Mouse (Mus musculus) activated CD4-positive, CD25-positive, alpha-beta regulatory T cell, adult 9 weeks (primary cell): ENCODE results near the gene Olfr654. TPM values are rescaled to one million over a fixed set of nuclear protein-coding genes. Genes with fewer than 3 reads are reported as not detected.

Experiments
- polyA plus RNA-seq: library from polyadenylated mRNA; unstranded; fragments of 100-300 nt; shearing (Covaris generic); gene quantifications from one replicate; pipeline ENCODE4 v1.2.1, GENCODE M21; 2017

Olfr654 gene
- not detected for polyA plus RNA-seq

GRCm38 (mm10) chr7:104586725-104587124 is at the start of gene Olfr654:
Gene Olfr654 (plus strand): TSS chr7:104587025.

GRCm38 (mm10) chr7:104549833-104550232 is 37.0 kb upstream of the Olfr654 start, which contains the start of gene Olfr651:
Gene Olfr651 (plus strand): TSS chr7:104550133.

GRCm38 (mm10) chr7:104560601-104561000 is 26.2 kb upstream of the Olfr654 start, which contains the start of gene Olfr652:
Gene Olfr652 (plus strand): TSS chr7:104560901.

GRCm38 (mm10) chr7:104577014-104577413 is 9.8 kb upstream of the Olfr654 start, which contains the start of gene Olfr653:
Gene Olfr653 (plus strand): TSS chr7:104577314.

GRCm38 (mm10) chr7:104601679-104602078 is 14.9 kb downstream of the Olfr654 start, which contains the start of gene Olfr655:
Gene Olfr655 (minus strand): TSS chr7:104601779.

GRCm38 (mm10) chr7:104613655-104614054 is 26.8 kb downstream of the Olfr654 start, which contains the start of gene Olfr656:
Gene Olfr656 (plus strand): TSS chr7:104613955.

GRCm38 (mm10) chr7:104624494-104624893 is 37.7 kb downstream of the Olfr654 start, which contains the start of gene Olfr657:
Gene Olfr657 (plus strand): TSS chr7:104624794.

Other genes with a start within 250 kb of the Olfr654 start
- 27.4 TPM for gene Trim12c, start 233.7 kb upstream of the Olfr654 start, polyA plus RNA-seq
- 1.3 TPM for gene Trim30b, start 217.1 kb upstream of the Olfr654 start, polyA plus RNA-seq
- gene Trim30c, start 186.2 kb upstream of the Olfr654 start, polyA plus RNA-seq = 2.7 TPM
- 76.5 TPM for gene Trim30a, start 121.8 kb upstream of the Olfr654 start, polyA plus RNA-seq
- 30.9 TPM for gene Trim30d, start 79.2 kb upstream of the Olfr654 start, polyA plus RNA-seq
- gene Olfr651, start 36.9 kb upstream of the Olfr654 start, polyA plus RNA-seq = not detected
- gene Olfr652, start 26.1 kb upstream of the Olfr654 start, polyA plus RNA-seq = not detected
- not detected for gene Olfr653, start 9.7 kb upstream of the Olfr654 start, polyA plus RNA-seq
- not detected for gene Olfr655, start 14.8 kb downstream of the Olfr654 start, polyA plus RNA-seq
- gene Olfr656, start 26.9 kb downstream of the Olfr654 start, polyA plus RNA-seq = not detected
- gene Olfr657, start 37.8 kb downstream of the Olfr654 start, polyA plus RNA-seq = not detected
- not detected for gene Olfr658, start 60.3 kb downstream of the Olfr654 start, polyA plus RNA-seq
- gene Olfr659, start 79.7 kb downstream of the Olfr654 start, polyA plus RNA-seq = not detected
- not detected for gene Olfr661, start 99.5 kb downstream of the Olfr654 start, polyA plus RNA-seq
- not detected for gene Usp17le, start 190.4 kb downstream of the Olfr654 start, polyA plus RNA-seq